40 mouse cellular contexts compared by ENCODE assay signal in the genomic region with DNA sequence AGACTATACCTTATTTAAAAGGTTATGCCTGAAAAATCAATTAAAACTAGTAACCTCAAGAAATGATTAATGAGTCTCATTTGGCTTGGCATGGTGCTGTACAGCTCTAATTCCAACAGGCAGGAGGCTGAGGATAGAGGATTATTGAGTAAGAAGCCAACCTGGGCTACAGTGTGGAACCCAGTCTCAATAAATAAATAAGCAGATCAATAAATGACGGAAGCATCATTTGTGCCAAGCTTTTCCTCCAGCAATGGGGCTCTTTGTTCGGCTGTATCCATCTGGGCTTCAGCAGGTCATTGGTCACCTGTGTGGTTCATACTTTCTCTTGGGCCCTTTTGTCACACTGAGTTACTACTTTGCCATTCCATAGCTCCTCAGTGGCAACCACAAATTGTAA. TPM values are rescaled to one million over a fixed set of nuclear protein-coding genes. Genes with fewer than 3 reads are reported as not detected.
"Had no signal": no experiment of that assay in that cellular context is flagged by ENCODE, and none has a peak within 500 bp of the region (broad histone marks: within the 10 kb centered on the region; RNA-seq: fewer than 3 reads in every experiment).

No protein-coding gene starts in this region.

- H3K9me3 ChIP-seq: limb, embryonic 10.5 days; limb, embryonic 12.5 days; limb, embryonic 13.5 days; limb, embryonic 15.5 days; liver, embryonic 12.5 days; liver, embryonic 13.5 days; liver, embryonic 15.5 days; lung, embryonic 15.5 days; midbrain, embryonic 10.5 days; midbrain, embryonic 12.5 days; midbrain, embryonic 13.5 days; midbrain, embryonic 15.5 days; neural tube, embryonic 12.5 days had no signal

- H3K27ac ChIP-seq: left cerebral cortex, adult 2 months; limb, embryonic 10.5 days; limb, embryonic 12.5 days; limb, embryonic 13.5 days; limb, embryonic 15.5 days; liver, embryonic 12.5 days; liver, embryonic 13.5 days; liver, embryonic 14.5 days; liver, embryonic 15.5 days; lung, embryonic 15.5 days; macrophage; midbrain, embryonic 10.5 days; midbrain, embryonic 12.5 days; midbrain, embryonic 13.5 days; midbrain, embryonic 15.5 days; neural tube, embryonic 12.5 days had no signal

- H3K4me3 ChIP-seq: left cerebral cortex, adult 2 months; limb, embryonic 10.5 days; limb, embryonic 12.5 days; limb, embryonic 13.5 days; limb, embryonic 15.5 days; liver, embryonic 12.5 days; liver, embryonic 13.5 days; liver, embryonic 15.5 days; lung, embryonic 15.5 days; megakaryocyte, embryonic 14.5 days; midbrain, embryonic 10.5 days; midbrain, embryonic 12.5 days; midbrain, embryonic 13.5 days; midbrain, embryonic 15.5 days; myocyte; neural tube, embryonic 12.5 days had no signal

- DNase-seq: left cerebral cortex, postnatal 4 days; liver, embryonic 13.5 days; liver, postnatal 0 days; lung, adult 18-20 months; lung, adult 2 months; lung, embryonic 14.5 days; lung, postnatal 10 days; lung, postnatal 14 days; lung, postnatal 36 days; lung, postnatal 4 days; midbrain, embryonic 14.5 days had no signal

- H3K36me3 ChIP-seq: limb, embryonic 10.5 days; limb, embryonic 12.5 days; limb, embryonic 13.5 days; limb, embryonic 15.5 days; liver, embryonic 12.5 days; liver, embryonic 13.5 days; liver, embryonic 15.5 days; lung, embryonic 15.5 days; midbrain, embryonic 10.5 days; midbrain, embryonic 12.5 days; midbrain, embryonic 13.5 days; midbrain, embryonic 15.5 days; neural tube, embryonic 12.5 days had no signal

- H3K9ac ChIP-seq: limb, embryonic 12.5 days; limb, embryonic 13.5 days; limb, embryonic 15.5 days; liver, embryonic 12.5 days; liver, embryonic 13.5 days; liver, embryonic 14.5 days; liver, embryonic 15.5 days; liver, postnatal 0 days; lung, embryonic 14.5 days; lung, embryonic 15.5 days; midbrain, embryonic 12.5 days; midbrain, embryonic 13.5 days; midbrain, embryonic 15.5 days; neural tube, embryonic 12.5 days had no signal

- H3K4me1 ChIP-seq: limb, embryonic 12.5 days; limb, embryonic 13.5 days; limb, embryonic 15.5 days; liver, embryonic 12.5 days; liver, embryonic 13.5 days; liver, embryonic 15.5 days; lung, embryonic 15.5 days; megakaryocyte, embryonic 14.5 days; midbrain, embryonic 12.5 days; midbrain, embryonic 13.5 days; midbrain, embryonic 15.5 days; neural tube, embryonic 12.5 days had no signal

- H3K4me2 ChIP-seq: limb, embryonic 12.5 days; limb, embryonic 13.5 days; limb, embryonic 15.5 days; liver, embryonic 11.5 days; liver, embryonic 12.5 days; liver, embryonic 13.5 days; liver, embryonic 15.5 days; lung, embryonic 14.5 days; lung, embryonic 15.5 days; midbrain, embryonic 11.5 days; midbrain, embryonic 12.5 days; midbrain, embryonic 13.5 days; midbrain, embryonic 15.5 days; neural tube, embryonic 12.5 days had no signal

- H3K27me3 ChIP-seq: limb, embryonic 12.5 days; limb, embryonic 13.5 days; limb, embryonic 15.5 days; liver, embryonic 12.5 days; liver, embryonic 13.5 days; liver, embryonic 15.5 days; lung, embryonic 15.5 days; megakaryocyte, embryonic 14.5 days; midbrain, embryonic 12.5 days; midbrain, embryonic 13.5 days; midbrain, embryonic 15.5 days; neural tube, embryonic 12.5 days had no signal

- ATAC-seq: liver, embryonic 12.5 days; liver, postnatal 0 days; lung, postnatal 0 days; midbrain, embryonic 13.5 days; midbrain, embryonic 15.5 days; midbrain, embryonic 16.5 days had no signal

RNA-seq across cellular contexts. Expression of a gene that starts 46.9 kb away (rescaled TPM):
- total RNA-seq: left cerebral cortex, adult 2 months; left cerebral cortex, postnatal 25 days; left cerebral cortex, postnatal 36 days; megakaryocyte progenitor cell, adult 5-6 weeks; megakaryocyte, adult 5-6 weeks; megakaryocyte-erythroid progenitor cell, adult 5-6 weeks; midbrain, postnatal 0 days had no signal
- polyA plus RNA-seq: liver, embryonic 12.5 days; liver, embryonic 13.5 days; liver, embryonic 14.5 days; liver, embryonic 15.5 days; liver, embryonic 16.5 days; liver, postnatal 0 days; lung, adult 2 months; lung, embryonic 14.5 days; lung, embryonic 15.5 days; lung, postnatal 0 days; macrophage; midbrain, embryonic 15.5 days; myocyte; neural tube, embryonic 11.5 days had no signal
